Mouse (Mus musculus): ENCODE measurements at regions not wholly inside any gene's neighbourhood (a gene's known extent, or its start where the extent isn't known, plus 50 kb on each side); places are given as distances from the start of the nearest gene placed in this dataset.
A peak's percentile ranks its signal among the peaks of the same experiment; 100 is the strongest.

GRCm38 (mm10) chr2:128420406-128420805 lies 170.6 kb upstream of the Spdye4c start:
- H3K4me1 ChIP-seq (ENCODE audit: control insufficient read depth, insufficient read depth, insufficient read length, low read length) = peaks cover 2% of the 10 kb centered on the region
- 0 out of 2 replicates have a peak overlapping the region, but pooled peaks have one; percentile 5 for H3K4me3 ChIP-seq (ENCODE audit: insufficient read depth, low read depth, low read length)
- no peak overlapping the region for H3K27ac ChIP-seq (replicated peaks; ENCODE audit: low read depth, low read length)

- peaks cover 6% of the 10 kb centered on the region; the same call in 1 of the 2 replicates for H3K4me1 ChIP-seq (ENCODE audit: control insufficient read depth, insufficient read depth, insufficient read length, low read length)
- no peak overlapping the region for H3K27ac ChIP-seq (replicated peaks; ENCODE audit: low read depth, low read length)
- no peak overlapping the region for H3K4me3 ChIP-seq (ENCODE audit: insufficient read depth, low read depth, low read length)
Measured at GRCm38 (mm10) chr2:128422677-128423076, 168.3 kb upstream of the Spdye4c start.

- Histone ChIP-seq H3K4me1 (ENCODE audit: control insufficient read depth, insufficient read depth, insufficient read length, low read length) (peaks cover 6% of the 10 kb centered on the region; the same call in 1 of the 2 replicates), H3K4me3 (ENCODE audit: insufficient read depth, low read depth, low read length) (no peak overlapping the region), H3K27ac (replicated peaks; ENCODE audit: low read depth, low read length) (no peak overlapping the region)
Measured at GRCm38 (mm10) chr2:128424236-128424635, 166.8 kb upstream of the Spdye4c start.

DNA sequence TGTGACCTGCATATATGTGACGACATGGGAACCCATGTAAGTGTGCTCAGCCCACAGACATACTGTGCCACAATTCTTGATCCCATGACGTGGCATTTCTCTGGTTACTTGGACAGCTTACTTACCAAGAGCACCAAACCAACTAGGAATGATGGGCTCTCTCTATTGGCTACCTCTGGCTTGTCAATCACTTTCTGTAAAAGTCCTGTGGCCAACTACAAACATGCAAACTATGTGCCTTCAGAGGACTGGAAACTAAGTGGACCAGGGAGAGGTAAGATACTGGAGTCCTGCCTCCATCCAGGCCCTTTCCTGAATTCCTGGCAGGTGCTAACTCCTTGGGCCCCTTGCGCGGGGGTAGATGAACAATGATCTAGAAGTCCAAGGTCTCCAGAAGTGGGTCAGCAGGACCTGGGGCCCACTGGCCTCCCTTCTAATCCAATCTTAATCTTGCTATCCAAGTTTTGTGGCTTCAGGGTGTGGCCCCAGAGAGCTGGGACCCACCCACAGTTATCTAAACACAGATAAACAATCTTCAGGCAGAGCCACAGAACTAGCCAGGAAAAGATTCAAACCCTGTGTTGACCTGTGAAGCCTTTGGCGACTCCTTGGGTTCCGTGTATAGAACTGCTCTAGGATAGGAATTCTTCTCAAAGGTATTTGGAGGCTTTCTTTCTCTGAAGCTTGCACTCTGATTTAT lies 163.7 kb upstream of the Spdye4c start:
- H3K27ac ChIP-seq (replicated peaks; ENCODE audit: low read depth, low read length) = peak overlapping the region; percentile 26
- H3K4me1 ChIP-seq (ENCODE audit: control insufficient read depth, insufficient read depth, insufficient read length, low read length) = peaks cover 14% of the 10 kb centered on the region
- peak overlapping the region; percentile 59 for H3K4me3 ChIP-seq (ENCODE audit: insufficient read depth, low read depth, low read length)

DNA sequence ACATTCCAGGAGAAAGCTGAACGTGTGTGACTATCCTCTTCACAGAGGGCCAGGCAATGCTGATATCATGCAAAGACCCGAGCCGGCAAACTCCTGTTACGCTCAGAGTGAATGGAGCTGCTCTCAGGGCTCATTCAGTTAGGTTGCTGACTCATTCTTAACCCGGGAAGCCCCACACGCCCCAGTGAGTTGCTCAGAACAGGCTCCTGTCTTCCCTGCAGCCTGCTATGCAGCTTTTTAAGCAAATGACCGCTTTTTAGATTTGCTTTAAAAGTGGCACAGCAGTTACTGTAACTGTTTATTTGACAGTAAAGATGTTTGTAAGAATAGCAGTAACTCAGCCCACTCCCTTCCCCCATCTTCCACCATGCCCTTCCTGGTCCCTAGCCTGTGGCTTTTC lies 162.9 kb upstream of the Spdye4c start:
- peak overlapping the region; percentile 59 for H3K4me3 ChIP-seq (ENCODE audit: insufficient read depth, low read depth, low read length)
- peak overlapping the region; percentile 82 for H3K27ac ChIP-seq (replicated peaks; ENCODE audit: low read depth, low read length)
- peaks cover 14% of the 10 kb centered on the region for H3K4me1 ChIP-seq (ENCODE audit: control insufficient read depth, insufficient read depth, insufficient read length, low read length)

- H3K27ac ChIP-seq (replicated peaks; ENCODE audit: low read depth, low read length) = peak overlapping the region; percentile 82
- peak overlapping the region; percentile 59 for H3K4me3 ChIP-seq (ENCODE audit: insufficient read depth, low read depth, low read length)
- peaks cover 14% of the 10 kb centered on the region for H3K4me1 ChIP-seq (ENCODE audit: control insufficient read depth, insufficient read depth, insufficient read length, low read length)
Measured at GRCm38 (mm10) chr2:128428651-128429633, 162.1 kb upstream of the Spdye4c start.

- Histone ChIP-seq H3K4me3 (ENCODE audit: insufficient read depth, low read depth, low read length) (peak overlapping the region; percentile 35; the same call in 1 of the 2 replicates), H3K27ac (replicated peaks; ENCODE audit: low read depth, low read length) (peak overlapping the region; percentile 10; the same call in 1 of the 2 replicates), H3K4me1 (ENCODE audit: control insufficient read depth, insufficient read depth, insufficient read length, low read length) (peaks cover 14% of the 10 kb centered on the region)
Measured at GRCm38 (mm10) chr2:128429786-128430185, 161.2 kb upstream of the Spdye4c start.

GRCm38 (mm10) chr2:128430776-128431291 lies 160.2 kb upstream of the Spdye4c start:
- Histone ChIP-seq H3K4me3 (ENCODE audit: insufficient read depth, low read depth, low read length) (no peak overlapping the region), H3K27ac (replicated peaks; ENCODE audit: low read depth, low read length) (peak overlapping the region; percentile 52), H3K4me1 (ENCODE audit: control insufficient read depth, insufficient read depth, insufficient read length, low read length) (peaks cover 8% of the 10 kb centered on the region)

GRCm38 (mm10) chr2:128431751-128432150 lies 159.3 kb upstream of the Spdye4c start:
- no peak overlapping the region for H3K27ac ChIP-seq (replicated peaks; ENCODE audit: low read depth, low read length)

DNA sequence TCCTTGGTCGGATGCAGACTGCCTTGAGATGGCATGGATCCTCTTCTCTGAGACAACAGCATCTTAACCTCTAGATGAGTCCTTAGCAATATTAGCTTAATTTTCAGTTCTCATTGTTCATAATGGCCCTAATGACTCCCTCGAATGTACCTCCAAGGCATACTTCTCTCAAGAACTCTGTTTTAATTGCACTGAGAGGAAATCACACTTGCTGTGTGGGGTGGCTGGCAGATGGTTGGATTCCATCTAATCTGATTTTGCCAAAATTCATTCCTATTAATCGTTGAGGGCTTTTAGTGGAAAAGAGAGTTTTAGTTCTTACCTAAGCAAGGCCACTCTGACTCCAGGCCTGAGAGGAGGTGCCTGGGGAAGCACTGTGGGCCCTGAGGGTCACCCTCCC lies 158.3 kb upstream of the Spdye4c start:
- H3K4me3 ChIP-seq (ENCODE audit: insufficient read depth, low read depth, low read length) = no peak overlapping the region
- H3K4me1 ChIP-seq (ENCODE audit: control insufficient read depth, insufficient read depth, insufficient read length, low read length) = peaks cover 8% of the 10 kb centered on the region
- no peak overlapping the region for H3K27ac ChIP-seq (replicated peaks; ENCODE audit: low read depth, low read length)

More at GRCm38 (mm10) chr2:128431751-128432150, 159.3 kb upstream of the Spdye4c start:
- H3K4me3 ChIP-seq (ENCODE audit: insufficient read depth, low read depth, low read length) = no peak overlapping the region
- peaks cover 8% of the 10 kb centered on the region for H3K4me1 ChIP-seq (ENCODE audit: control insufficient read depth, insufficient read depth, insufficient read length, low read length)

GRCm38 (mm10) chr2:128433553-128434081 lies 157.4 kb upstream of the Spdye4c start:
- Histone ChIP-seq H3K4me1 (ENCODE audit: control insufficient read depth, insufficient read depth, insufficient read length, low read length) (peaks cover 14% of the 10 kb centered on the region), H3K4me3 (ENCODE audit: insufficient read depth, low read depth, low read length) (no peak overlapping the region), H3K27ac (replicated peaks; ENCODE audit: low read depth, low read length) (no peak overlapping the region)

DNA sequence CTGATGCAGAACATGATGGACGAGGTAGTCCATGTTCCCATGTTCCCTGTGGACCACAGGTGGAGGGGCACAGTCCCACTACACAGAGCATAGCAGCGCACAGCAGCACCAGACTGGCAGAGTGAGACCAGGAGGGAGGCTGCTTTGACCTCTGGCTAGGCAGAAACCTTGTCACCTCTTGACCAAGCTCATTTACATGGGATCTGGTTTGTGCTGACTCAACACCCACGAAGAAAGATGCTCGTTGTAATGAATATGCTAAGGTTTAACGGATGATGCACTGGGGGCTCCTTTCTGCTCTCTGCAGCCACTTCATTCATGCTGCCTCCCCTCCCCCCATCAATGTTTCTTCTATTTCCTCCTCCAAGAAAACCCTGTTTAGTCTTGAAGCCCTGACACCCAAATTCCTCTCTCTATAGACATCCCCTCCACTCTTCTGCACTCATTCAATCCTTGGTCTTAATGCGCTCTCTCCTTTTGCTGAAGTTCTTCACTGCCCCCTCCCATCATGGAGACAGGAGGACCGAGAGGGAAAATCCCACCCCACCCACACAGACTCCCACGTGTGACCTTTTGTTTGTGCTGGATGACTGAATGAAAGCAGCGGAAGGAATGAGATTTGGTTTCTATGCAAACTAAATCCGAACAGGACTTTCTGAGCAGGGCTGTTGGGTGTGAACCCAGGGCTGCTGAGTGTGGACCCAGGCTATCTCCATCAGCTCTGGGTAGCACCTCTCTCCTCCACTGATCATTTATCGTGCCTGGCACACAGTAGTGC lies 156.6 kb upstream of the Spdye4c start:
- no peak overlapping the region for H3K4me3 ChIP-seq (ENCODE audit: insufficient read depth, low read depth, low read length)
- no peak overlapping the region for H3K27ac ChIP-seq (replicated peaks; ENCODE audit: low read depth, low read length)
- H3K4me1 ChIP-seq (ENCODE audit: control insufficient read depth, insufficient read depth, insufficient read length, low read length) = peaks cover 17% of the 10 kb centered on the region

DNA sequence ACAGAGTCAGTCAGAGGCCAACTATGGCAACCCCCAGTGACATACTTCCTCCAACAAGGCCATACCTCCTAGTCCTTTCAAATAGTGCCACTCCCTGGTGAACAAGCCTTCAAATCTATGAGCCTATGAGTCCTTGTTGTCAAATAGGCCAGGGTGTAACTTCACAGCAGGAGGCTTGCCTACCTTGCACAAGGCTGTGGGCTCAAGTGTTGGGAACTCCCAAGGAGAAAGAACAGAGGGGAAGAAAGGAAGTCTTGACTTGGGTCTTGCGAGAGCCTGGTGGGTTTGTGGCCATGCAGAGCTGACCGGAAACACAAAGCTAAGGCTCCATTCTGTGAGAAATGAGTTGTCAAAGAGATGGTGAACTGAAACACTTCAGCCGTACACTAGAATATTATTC lies 154.6 kb upstream of the Spdye4c start:
- H3K4me3 ChIP-seq (ENCODE audit: insufficient read depth, low read depth, low read length) = no peak overlapping the region
- H3K4me1 ChIP-seq (ENCODE audit: control insufficient read depth, insufficient read depth, insufficient read length, low read length) = peaks cover 13% of the 10 kb centered on the region
- H3K27ac ChIP-seq (replicated peaks; ENCODE audit: low read depth, low read length) = no peak overlapping the region

- no peak overlapping the region for H3K27ac ChIP-seq (replicated peaks; ENCODE audit: low read depth, low read length)
- H3K4me3 ChIP-seq (ENCODE audit: insufficient read depth, low read depth, low read length) = no peak overlapping the region
- peaks cover 10% of the 10 kb centered on the region for H3K4me1 ChIP-seq (ENCODE audit: control insufficient read depth, insufficient read depth, insufficient read length, low read length)
Measured at GRCm38 (mm10) chr2:128437698-128438097, 153.3 kb upstream of the Spdye4c start.

Data from brown adipose tissue, adult 24 weeks (tissue).